Mouse (Mus musculus): ENCODE results near the gene Orm3. TPM values are rescaled to one million over a fixed set of nuclear protein-coding genes. Genes with fewer than 3 reads are reported as not detected.

Orm3 gene
- polyA plus RNA-seq, 1 experiment from 2014 or later = not detected

GRCm38 (mm10) chr4:63377483-63377882, 21.5 kb downstream of the Orm3 start:
- ATAC-seq = no peak
- Histone ChIP-seq H3K9me3 (ENCODE audit: control insufficient read depth, low read length) (no peaks in the 10 kb centered on the region), H3K4me1 (ENCODE audit: control insufficient read depth, insufficient read depth, low read depth, low read length) (no peaks in the 10 kb centered on the region), H3K27me3 (replicated peaks; ENCODE audit: control insufficient read depth, insufficient read depth, low read length) (no peaks in the 10 kb centered on the region), H3K36me3 (ENCODE audit: control insufficient read depth, insufficient read depth, low read length) (peaks cover 3% of the 10 kb centered on the region; the same call in 1 of the 2 replicates), H3K27ac (ENCODE audit: low read depth, low read length) (no peak overlapping the region), H3K4me2 (ENCODE audit: low read length) (no peak overlapping the region), H3K9ac (ENCODE audit: low read depth, low read length) (no peak overlapping the region), H3K4me3 (ENCODE audit: low read length) (no peak overlapping the region)
- WGBS = 67% methylated on average over 7 of the region's 7 CpGs

- ATAC-seq = no peak
- Histone ChIP-seq H3K4me1 (ENCODE audit: control insufficient read depth, insufficient read depth, low read depth, low read length) (no peaks in the 10 kb centered on the region), H3K36me3 (ENCODE audit: control insufficient read depth, insufficient read depth, low read length) (peaks cover 3% of the 10 kb centered on the region; the same call in 1 of the 2 replicates), H3K4me2 (ENCODE audit: low read length) (no peak overlapping the region), H3K9me3 (ENCODE audit: control insufficient read depth, low read length) (no peaks in the 10 kb centered on the region), H3K27me3 (replicated peaks; ENCODE audit: control insufficient read depth, insufficient read depth, low read length) (no peaks in the 10 kb centered on the region), H3K27ac (ENCODE audit: low read depth, low read length) (no peak overlapping the region), H3K9ac (ENCODE audit: low read depth, low read length) (no peak overlapping the region), H3K4me3 (ENCODE audit: low read length) (no peak overlapping the region)
- 86% methylated on average over 4 of the region's 4 CpGs for WGBS
These were observed 26.9 kb downstream of the Orm3 start for GRCm38 (mm10) chr4:63382676-63383369.

- no peak overlapping the region for H3K4me3 ChIP-seq (ENCODE audit: low read length)
- WGBS = 83% methylated on average over 12 of the region's 12 CpGs
- H3K27me3 ChIP-seq (replicated peaks; ENCODE audit: control insufficient read depth, insufficient read depth, low read length) = no peaks in the 10 kb centered on the region
- H3K27ac ChIP-seq (ENCODE audit: low read depth, low read length) = no peak overlapping the region
- H3K4me2 ChIP-seq (ENCODE audit: low read length) = no peak overlapping the region
- H3K36me3 ChIP-seq (ENCODE audit: control insufficient read depth, insufficient read depth, low read length) = peaks cover 3% of the 10 kb centered on the region; the same call in 1 of the 2 replicates
- no peaks in the 10 kb centered on the region for H3K9me3 ChIP-seq (ENCODE audit: control insufficient read depth, low read length)
- H3K9ac ChIP-seq (ENCODE audit: low read depth, low read length) = no peak overlapping the region
- peaks cover 3% of the 10 kb centered on the region; the same call in 1 of the 2 replicates for H3K4me1 ChIP-seq (ENCODE audit: control insufficient read depth, insufficient read depth, low read depth, low read length)
- ATAC-seq = no peak
These were observed 27.5 kb downstream of the Orm3 start for GRCm38 (mm10) chr4:63383474-63383873.

GRCm38 (mm10) chr4:63384262-63384661, 28.3 kb downstream of the Orm3 start:
- ATAC-seq = no peak
- peaks cover 5% of the 10 kb centered on the region for H3K4me1 ChIP-seq (ENCODE audit: control insufficient read depth, insufficient read depth, low read depth, low read length)
- H3K27me3 ChIP-seq (replicated peaks; ENCODE audit: control insufficient read depth, insufficient read depth, low read length) = no peaks in the 10 kb centered on the region
- no peaks in the 10 kb centered on the region for H3K36me3 ChIP-seq (ENCODE audit: control insufficient read depth, insufficient read depth, low read length)
- 95% methylated on average over 4 of the region's 4 CpGs for WGBS
- H3K9ac ChIP-seq (ENCODE audit: low read depth, low read length) = no peak overlapping the region
- no peak overlapping the region for H3K4me2 ChIP-seq (ENCODE audit: low read length)
- H3K27ac ChIP-seq (ENCODE audit: low read depth, low read length) = no peak overlapping the region
- no peak overlapping the region for H3K4me3 ChIP-seq (ENCODE audit: low read length)
- no peaks in the 10 kb centered on the region for H3K9me3 ChIP-seq (ENCODE audit: control insufficient read depth, low read length)

GRCm38 (mm10) chr4:63385253-63385652, 29.3 kb downstream of the Orm3 start:
- Histone ChIP-seq H3K27ac (ENCODE audit: low read depth, low read length) (no peak overlapping the region), H3K9ac (ENCODE audit: low read depth, low read length) (no peak overlapping the region), H3K4me1 (ENCODE audit: control insufficient read depth, insufficient read depth, low read depth, low read length) (peaks cover 13% of the 10 kb centered on the region), H3K9me3 (ENCODE audit: control insufficient read depth, low read length) (no peaks in the 10 kb centered on the region), H3K4me3 (ENCODE audit: low read length) (no peak overlapping the region), H3K36me3 (ENCODE audit: control insufficient read depth, insufficient read depth, low read length) (no peaks in the 10 kb centered on the region), H3K4me2 (ENCODE audit: low read length) (no peak overlapping the region), H3K27me3 (replicated peaks; ENCODE audit: control insufficient read depth, insufficient read depth, low read length) (no peaks in the 10 kb centered on the region)
- no peak for ATAC-seq
- 90% methylated on average over 3 of the region's 3 CpGs for WGBS

- Histone ChIP-seq H3K4me1 (ENCODE audit: control insufficient read depth, insufficient read depth, low read depth, low read length) (peaks cover 13% of the 10 kb centered on the region), H3K4me2 (ENCODE audit: low read length) (no peak overlapping the region), H3K27me3 (replicated peaks; ENCODE audit: control insufficient read depth, insufficient read depth, low read length) (no peaks in the 10 kb centered on the region), H3K27ac (ENCODE audit: low read depth, low read length) (no peak overlapping the region), H3K4me3 (ENCODE audit: low read length) (no peak overlapping the region), H3K9ac (ENCODE audit: low read depth, low read length) (no peak overlapping the region), H3K36me3 (ENCODE audit: control insufficient read depth, insufficient read depth, low read length) (no peaks in the 10 kb centered on the region), H3K9me3 (ENCODE audit: control insufficient read depth, low read length) (no peaks in the 10 kb centered on the region)
- 77% methylated on average over 11 of the region's 11 CpGs for WGBS
- no peak for ATAC-seq
These were observed 29.8 kb downstream of the Orm3 start for GRCm38 (mm10) chr4:63385784-63386183.

GRCm38 (mm10) chr4:63388029-63388428, 32.1 kb downstream of the Orm3 start:
- Histone ChIP-seq H3K27me3 (replicated peaks; ENCODE audit: control insufficient read depth, insufficient read depth, low read length) (no peaks in the 10 kb centered on the region), H3K36me3 (ENCODE audit: control insufficient read depth, insufficient read depth, low read length) (no peaks in the 10 kb centered on the region), H3K9me3 (ENCODE audit: control insufficient read depth, low read length) (no peaks in the 10 kb centered on the region), H3K4me3 (ENCODE audit: low read length) (no peak overlapping the region), H3K4me2 (ENCODE audit: low read length) (no peak overlapping the region), H3K9ac (ENCODE audit: low read depth, low read length) (no peak overlapping the region), H3K27ac (ENCODE audit: low read depth, low read length) (no peak overlapping the region), H3K4me1 (ENCODE audit: control insufficient read depth, insufficient read depth, low read depth, low read length) (peaks cover 13% of the 10 kb centered on the region)
- ATAC-seq = no peak
- 53% methylated on average over 6 of the region's 6 CpGs for WGBS

GRCm38 (mm10) chr4:63389121-63389886, 33.3 kb downstream of the Orm3 start:
- peaks cover 13% of the 10 kb centered on the region for H3K4me1 ChIP-seq (ENCODE audit: control insufficient read depth, insufficient read depth, low read depth, low read length)

GRCm38 (mm10) chr4:63389887-63390528, 34.0 kb downstream of the Orm3 start:
- no peak overlapping the region for H3K9ac ChIP-seq (ENCODE audit: low read depth, low read length)
- 41% methylated on average over 11 of the region's 11 CpGs for WGBS
- ATAC-seq = peak; percentile 54; the same call in 1 of the 2 replicates

More at GRCm38 (mm10) chr4:63389121-63389886, 33.3 kb downstream of the Orm3 start:
- Histone ChIP-seq H3K27ac (ENCODE audit: low read depth, low read length) (peak overlapping the region; percentile 63), H3K4me2 (ENCODE audit: low read length) (no peak overlapping the region; the same call in 1 of the 2 replicates), H3K36me3 (ENCODE audit: control insufficient read depth, insufficient read depth, low read length) (no peaks in the 10 kb centered on the region), H3K9ac (ENCODE audit: low read depth, low read length) (peak overlapping the region; percentile 22; the same call in 1 of the 2 replicates), H3K4me3 (ENCODE audit: low read length) (no peak overlapping the region), H3K27me3 (replicated peaks; ENCODE audit: control insufficient read depth, insufficient read depth, low read length) (no peaks in the 10 kb centered on the region), H3K9me3 (ENCODE audit: control insufficient read depth, low read length) (no peaks in the 10 kb centered on the region)
- peak; percentile 57 for ATAC-seq
- 21% methylated on average over 7 of the region's 8 CpGs for WGBS

More at GRCm38 (mm10) chr4:63389887-63390528, 34.0 kb downstream of the Orm3 start:
- Histone ChIP-seq H3K27ac (ENCODE audit: low read depth, low read length) (peak overlapping the region; percentile 63), H3K27me3 (replicated peaks; ENCODE audit: control insufficient read depth, insufficient read depth, low read length) (no peaks in the 10 kb centered on the region), H3K4me1 (ENCODE audit: control insufficient read depth, insufficient read depth, low read depth, low read length) (peaks cover 13% of the 10 kb centered on the region), H3K9me3 (ENCODE audit: control insufficient read depth, low read length) (no peaks in the 10 kb centered on the region), H3K4me3 (ENCODE audit: low read length) (no peak overlapping the region), H3K36me3 (ENCODE audit: control insufficient read depth, insufficient read depth, low read length) (peaks cover 4% of the 10 kb centered on the region; the same call in 1 of the 2 replicates), H3K4me2 (ENCODE audit: low read length) (no peak overlapping the region; the same call in 1 of the 2 replicates)

Data from hindbrain, embryonic 16.5 days (tissue).